Mouse (Mus musculus): ENCODE data around the gene Suv39h2.
A peak's percentile ranks its signal among the peaks of the same experiment; 100 is the strongest.

Suv39h2 gene

GRCm38 (mm10) chr2:3474861-3475283, at the start of gene Suv39h2:
Suv39h2 (minus strand) TSS chr2:3475031.
- DNase-seq: peak; percentile 95 to 99

GRCm38 (mm10) chr2:3522558-3522957, 47.7 kb upstream of the Suv39h2 start:
- no peak for DNase-seq

- DNase-seq: peak; percentile 94 to 97
These were observed 38.0 kb upstream of the Suv39h2 start, which contains the start of the genes Gm45902, Hspa14 and Cdnf for GRCm38 (mm10) chr2:3512552-3513454. Gm45902 (minus strand) TSS chr2:3512790. Hspa14 (minus strand) TSS chr2:3512814. Cdnf (plus strand) TSS chr2:3513030.

- DNase-seq: peak in 1 of 2 experiments; percentile 37
These were observed 37.2 kb upstream of the Suv39h2 start for GRCm38 (mm10) chr2:3512076-3512475.

GRCm38 (mm10) chr2:3500886-3501285, 26.1 kb upstream of the Suv39h2 start:
- DNase-seq: no peak

- no peak for DNase-seq
These were observed 24.7 kb upstream of the Suv39h2 start for GRCm38 (mm10) chr2:3499543-3499942.

GRCm38 (mm10) chr2:3493833-3494409, 19.1 kb upstream of the Suv39h2 start:
- DNase-seq: no peak

- DNase-seq: no peak
These were observed 15.0 kb upstream of the Suv39h2 start for GRCm38 (mm10) chr2:3489816-3490215.

- DNase-seq: no peak
These were observed 5.4 kb upstream of the Suv39h2 start for GRCm38 (mm10) chr2:3480239-3480638.

- DNase-seq: no peak
These were observed 968 bp upstream of the Suv39h2 start for GRCm38 (mm10) chr2:3475746-3476251.

GRCm38 (mm10) chr2:3474361-3474805, 448 bp downstream of the Suv39h2 start:
- DNase-seq: peak; percentile 63 to 74

- no peak for DNase-seq
These were observed 940 bp downstream of the Suv39h2 start for GRCm38 (mm10) chr2:3473891-3474290.

- no peak for DNase-seq
These were observed 18.2 kb downstream of the Suv39h2 start for GRCm38 (mm10) chr2:3456590-3456989.

GRCm38 (mm10) chr2:3453096-3453495, 21.7 kb downstream of the Suv39h2 start:
- DNase-seq: no peak

GRCm38 (mm10) chr2:3449431-3449830, 25.4 kb downstream of the Suv39h2 start:
- DNase-seq: no peak

GRCm38 (mm10) chr2:3445984-3446383, 28.8 kb downstream of the Suv39h2 start:
- DNase-seq: no peak

- peak; percentile 21 to 23 for DNase-seq
These were observed 30.6 kb downstream of the Suv39h2 start for GRCm38 (mm10) chr2:3444206-3444605.

GRCm38 (mm10) chr2:3437956-3438355, 36.9 kb downstream of the Suv39h2 start:
- DNase-seq: no peak

- no peak for DNase-seq
These were observed 39.3 kb downstream of the Suv39h2 start for GRCm38 (mm10) chr2:3435369-3436061.

GRCm38 (mm10) chr2:3430956-3431355, 43.9 kb downstream of the Suv39h2 start:
- no peak for DNase-seq

- no peak for DNase-seq
These were observed 50.3 kb downstream of the Suv39h2 start for GRCm38 (mm10) chr2:3424579-3424910.

GRCm38 (mm10) chr2:3423841-3424578, 50.8 kb downstream of the Suv39h2 start, which contains the start of gene Dclre1c:
Dclre1c (plus strand) TSS chr2:3424131.
- DNase-seq: peak; percentile 81 to 89

Data from cerebellum, adult 18-20 months (tissue).